Mouse (Mus musculus) heart, postnatal 10 days (tissue): ENCODE data around the gene Rnf128. TPM values are rescaled to one million over a fixed set of nuclear protein-coding genes. Genes with fewer than 3 reads are reported as not detected.
"Not testable (repeated sequence)": the region's sequence is repeated elsewhere in the genome, so short reads cannot be mapped to it uniquely, and the experiment has no call there.

Experiments used
- DNase-seq, 2 experiments: peaks; one replicate each; pipeline ENCODE4 v3.0.0; 2021
- intact Hi-C: fragments of 180-260 bp; cut with DNase I; formaldehyde crosslinking; loops from one replicate; pipeline ENCODE4 v1.15.1; 2025
- total RNA-seq, 2 experiments: library from RNA; stranded (reverse); gene quantifications; 2 replicates each; pipeline ENCODE4 v1.2.3; 2021

The Rnf128 gene
- 10 to 100 TPM; 58.1 to 65.6 TPM for total RNA-seq

- DNase-seq: no peak
- intact Hi-C loops: no loop called here
These were observed at the start of gene Rnf128 for GRCm38 (mm10) chrX:139562925-139563461. Gene Rnf128, plus strand, starts transcription at chrX:139563316.

GRCm38 (mm10) chrX:139516156-139516555 is 47.0 kb upstream of the Rnf128 start:
- intact Hi-C loops: no loop called here
- DNase-seq: no peak

- intact Hi-C loops: no loop called here
- no peak for DNase-seq
These were observed 43.9 kb upstream of the Rnf128 start for GRCm38 (mm10) chrX:139519251-139519650.

GRCm38 (mm10) chrX:139524303-139525091 is 38.6 kb upstream of the Rnf128 start:
- intact Hi-C loops: no loop called here
- no peak for DNase-seq

GRCm38 (mm10) chrX:139525724-139526123 is 37.4 kb upstream of the Rnf128 start:
- no peak for DNase-seq
- intact Hi-C loops: no loop called here

- no peak for DNase-seq
- intact Hi-C loops: no loop called here
These were observed 36.1 kb upstream of the Rnf128 start for GRCm38 (mm10) chrX:139526984-139527383.

GRCm38 (mm10) chrX:139529678-139530077 is 33.4 kb upstream of the Rnf128 start:
- no peak for DNase-seq
- intact Hi-C loops: no loop called here

GRCm38 (mm10) chrX:139532293-139532692 is 30.8 kb upstream of the Rnf128 start:
- intact Hi-C loops: no loop called here
- DNase-seq: no peak

GRCm38 (mm10) chrX:139537641-139538397 is 25.3 kb upstream of the Rnf128 start:
- DNase-seq: no peak
- intact Hi-C loops: no loop called here

- intact Hi-C loops: no loop called here
These were observed 19.4 kb upstream of the Rnf128 start for GRCm38 (mm10) chrX:139543726-139544125.

GRCm38 (mm10) chrX:139550456-139550855 is 12.7 kb upstream of the Rnf128 start:
- intact Hi-C loops: no loop called here
- no peak for DNase-seq

More at GRCm38 (mm10) chrX:139543726-139544125, 19.4 kb upstream of the Rnf128 start:
- DNase-seq: no peak

GRCm38 (mm10) chrX:139552090-139552489 is 11.0 kb upstream of the Rnf128 start:
- intact Hi-C loops: no loop called here
- DNase-seq: no peak

- intact Hi-C loops: no loop called here
- no peak for DNase-seq
These were observed 726 bp upstream of the Rnf128 start for GRCm38 (mm10) chrX:139562255-139562924.

GRCm38 (mm10) chrX:139570054-139570453 is 6.9 kb downstream of the Rnf128 start:
- intact Hi-C loops: no loop called here
- DNase-seq: no peak

- intact Hi-C loops: no loop called here
- no peak for DNase-seq
These were observed 15.6 kb downstream of the Rnf128 start for GRCm38 (mm10) chrX:139578649-139579278.

- intact Hi-C loops: no loop called here
These were observed 20.5 kb downstream of the Rnf128 start for GRCm38 (mm10) chrX:139583616-139584015.

GRCm38 (mm10) chrX:139586676-139587075 is 23.6 kb downstream of the Rnf128 start:
- intact Hi-C loops, DNase-seq: not testable (repeated sequence)

More at GRCm38 (mm10) chrX:139583616-139584015, 20.5 kb downstream of the Rnf128 start:
- peak; percentile 20 to 32 for DNase-seq

GRCm38 (mm10) chrX:139596404-139596803 is 33.3 kb downstream of the Rnf128 start:
- DNase-seq: no peak
- intact Hi-C loops: no loop called here

- intact Hi-C loops: no loop called here
- peak; percentile 79 to 84 for DNase-seq
These were observed 47.1 kb downstream of the Rnf128 start for GRCm38 (mm10) chrX:139610033-139610764.
